In the genomic region with DNA sequence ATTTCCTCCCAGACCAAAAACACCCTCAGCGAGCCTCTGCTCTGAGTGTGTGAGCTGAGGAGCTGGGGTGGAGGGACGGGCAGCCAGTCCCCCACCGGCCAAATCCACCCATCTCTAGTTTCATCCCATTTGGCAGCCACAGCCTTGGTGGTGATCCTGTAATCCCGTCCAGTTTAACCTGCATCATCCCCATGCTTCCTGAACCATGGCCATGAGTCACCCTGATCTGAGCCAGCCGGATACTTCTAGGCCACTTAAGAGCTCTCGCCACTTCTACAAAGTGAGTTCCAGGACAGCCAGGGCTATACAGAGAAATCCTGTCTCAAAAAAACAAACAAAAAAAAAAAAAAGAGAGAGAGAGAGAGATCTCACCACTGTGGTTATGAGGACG, we compare ENCODE assay signal across 21 mouse cellular contexts. TPM values are rescaled to one million over a fixed set of nuclear protein-coding genes. Genes with fewer than 3 reads are reported as not detected.
DNase-seq lines count a peak whose midpoint lies in the region; ATAC-seq and TF ChIP-seq lines count a peak whose summit lies in the region.
"Had no signal": no experiment of that assay in that cellular context is flagged by ENCODE, and none has a peak within 500 bp of the region (broad histone marks: within the 10 kb centered on the region; RNA-seq: fewer than 3 reads in every experiment).

No protein-coding gene starts in this region.

- dilution Hi-C loops in CH12.LX (cut with MboI; ENCODE audit: extremely low pct_ligation_motif_present, extremely low pct_unique_long_range_greater_than_20kb, low sequenced_read_pairs) = no loop called here

- H3K4me2 ChIP-seq in lung, postnatal 0 days (replicated peaks; ENCODE audit: low read depth, low read length) = no peak overlapping the region
- H3K4me2 ChIP-seq in CH12.LX (ENCODE audit: insufficient read depth, low read depth, poor library complexity, severe bottlenecking) = 0 out of 2 replicates have a peak overlapping the region, but pooled peaks have one; percentile 17
- H3K4me2 ChIP-seq in midbrain, postnatal 0 days (ENCODE audit: low read depth, low read length, poor library complexity, severe bottlenecking) = no peak overlapping the region
- H3K4me2 ChIP-seq: embryonic facial prominence, embryonic 12.5 days; heart, embryonic 15.5 days; limb, embryonic 13.5 days; lung, embryonic 14.5 days had no signal

- H3K79me2 ChIP-seq in CH12.LX (replicated peaks; ENCODE audit: control insufficient read depth, extremely low read depth, insufficient read depth, poor library complexity, severe bottlenecking) = no peaks in the 10 kb centered on the region

- TF ChIP-seq CTCF in lung, postnatal 0 days (IDR thresholded peaks at IDR 0.05) = no peak
- TF ChIP-seq CTCF in CH12.LX (conservative IDR thresholded peaks at IDR 0.05 in 1 of 2, IDR thresholded peaks at IDR 0.05 in 1 of 2; ENCODE audit: low read depth in 2 of 2, low read length in 2 of 2) = no peak
- no peak for TF ChIP-seq CTCF in midbrain, postnatal 0 days (IDR thresholded peaks at IDR 0.05)

- WGBS in lung, postnatal 0 days = 46% methylated on average over 7 of the region's 7 CpGs
- 67% methylated on average over 7 of the region's 7 CpGs for WGBS in midbrain, postnatal 0 days

- TF ChIP-seq EP300 in lung, postnatal 0 days (IDR thresholded peaks at IDR 0.05) = no peak
- no peak for TF ChIP-seq EP300 in CH12.LX (IDR thresholded peaks at IDR 0.05; ENCODE audit: low read length)

- no peak overlapping the region for H3K27ac ChIP-seq in lung, postnatal 0 days (ENCODE audit: low read length)
- H3K27ac ChIP-seq in CH12.LX (ENCODE audit: insufficient read depth, low read depth) = peak overlapping the region; percentile 5; the same call in 1 of the 2 replicates
- H3K27ac ChIP-seq in midbrain, postnatal 0 days (ENCODE audit: low read depth, low read length) = no peak overlapping the region
- H3K27ac ChIP-seq: embryonic facial prominence, embryonic 12.5 days; heart, embryonic 15.5 days; hindbrain, postnatal 0 days; limb, embryonic 13.5 days had no signal

- peaks cover 21% of the 10 kb centered on the region; the same call in 1 of the 2 replicates for H3K4me1 ChIP-seq in lung, postnatal 0 days (ENCODE audit: insufficient read depth, low read depth, low read length)
- H3K4me1 ChIP-seq in CH12.LX (ENCODE audit: control insufficient read depth in 1 of 2, insufficient read depth in 2 of 2) = peaks cover 45 to 64% of the 10 kb centered on the region in 2 experiments
- no peaks in the 10 kb centered on the region for H3K4me1 ChIP-seq in midbrain, postnatal 0 days (ENCODE audit: insufficient read depth, low read length)

- TF ChIP-seq POLR2A in CH12.LX (IDR thresholded peaks at IDR 0.05; ENCODE audit: low read depth, low read length) = no peak

- H3K36me3 ChIP-seq in lung, postnatal 0 days (ENCODE audit: insufficient read depth, low read length) = no peaks in the 10 kb centered on the region
- H3K36me3 ChIP-seq in CH12.LX (replicated peaks in 1 of 2; ENCODE audit: control insufficient read depth in 1 of 2, insufficient read depth in 1 of 2, low read length in 1 of 2) = no peaks in the 10 kb centered on the region
- H3K36me3 ChIP-seq in midbrain, postnatal 0 days (ENCODE audit: insufficient read depth, low read length) = no peaks in the 10 kb centered on the region
- H3K36me3 ChIP-seq: embryonic facial prominence, embryonic 12.5 days; heart, embryonic 15.5 days; limb, embryonic 13.5 days had no signal

- peak; percentile 46 for ATAC-seq in lung, postnatal 0 days
- ATAC-seq in midbrain, postnatal 0 days (ENCODE audit: low FRiP score) = no peak
- ATAC-seq: forebrain, postnatal 0 days had no signal

- no peak for TF ChIP-seq RAD21 in CH12.LX (IDR thresholded peaks at IDR 0.05; ENCODE audit: low read depth, low read length)

- H3K9me3 ChIP-seq in lung, postnatal 0 days (ENCODE audit: low read length) = no peaks in the 10 kb centered on the region
- H3K9me3 ChIP-seq in CH12.LX (replicated peaks; ENCODE audit: low read length) = no peaks in the 10 kb centered on the region
- H3K9me3 ChIP-seq in midbrain, postnatal 0 days (ENCODE audit: low read length) = no peaks in the 10 kb centered on the region
- H3K9me3 ChIP-seq: embryonic facial prominence, embryonic 12.5 days; heart, embryonic 15.5 days; limb, embryonic 13.5 days had no signal

- no peak overlapping the region for H3K4me3 ChIP-seq in lung, postnatal 0 days (ENCODE audit: low read depth, low read length)
- no peak overlapping the region for H3K4me3 ChIP-seq in CH12.LX (replicated peaks in 1 of 3; ENCODE audit: low read depth in 2 of 3, low read length in 2 of 3, poor library complexity in 1 of 3)
- H3K4me3 ChIP-seq in midbrain, postnatal 0 days (ENCODE audit: low read depth, low read length) = no peak overlapping the region
- H3K4me3 ChIP-seq: embryonic facial prominence, embryonic 12.5 days; heart, adult 2 months; heart, embryonic 15.5 days; limb, embryonic 13.5 days had no signal

- no peaks in the 10 kb centered on the region for H3K27me3 ChIP-seq in lung, postnatal 0 days (replicated peaks; ENCODE audit: insufficient read depth, low read length)
- no peaks in the 10 kb centered on the region for H3K27me3 ChIP-seq in CH12.LX (replicated peaks)
- H3K27me3 ChIP-seq in midbrain, postnatal 0 days (ENCODE audit: insufficient read depth, low read length) = no peaks in the 10 kb centered on the region
- H3K27me3 ChIP-seq: embryonic facial prominence, embryonic 12.5 days; heart, embryonic 15.5 days; limb, embryonic 13.5 days had no signal

- peak; percentile 38 for DNase-seq in kidney, adult 9 months
- DNase-seq in kidney, postnatal 25 days = no peak
- peak; percentile 52 for DNase-seq in lung, postnatal 0 days (ENCODE audit: low spot score)
- DNase-seq in lung, postnatal 4 days = no peak
- DNase-seq in CH12.LX (ENCODE audit: extremely low read depth) = no peak
- peak; percentile 60 for DNase-seq in gonadal fat pad, adult 2 months (ENCODE audit: low read depth)
- no peak for DNase-seq in midbrain, postnatal 0 days (ENCODE audit: low spot score)
- no peak for DNase-seq in retina, embryonic 14.5 days (ENCODE audit: low spot score)
- DNase-seq: forebrain, postnatal 0 days; heart, adult 2 months; kidney, adult 18-20 months; lung, embryonic 14.5 days; right cerebral cortex, postnatal 25 days; thymus, postnatal 25 days had no signal

- in situ Hi-C loops in CH12.LX (cut with MboI; ENCODE audit: low pct_ligation_motif_present, low pct_unique_long_range_greater_than_20kb, low sequenced_read_pairs) = no loop called here

- H3K9ac ChIP-seq in lung, postnatal 0 days (replicated peaks; ENCODE audit: low read depth) = no peak overlapping the region
- H3K9ac ChIP-seq in CH12.LX (ENCODE audit: insufficient read depth, low read depth) = no peak overlapping the region
- no peak overlapping the region for H3K9ac ChIP-seq in midbrain, postnatal 0 days (replicated peaks; ENCODE audit: low read length, poor library complexity, severe bottlenecking)
- H3K9ac ChIP-seq: embryonic facial prominence, embryonic 12.5 days; forebrain, postnatal 0 days; heart, embryonic 15.5 days; limb, embryonic 13.5 days; lung, embryonic 14.5 days had no signal

TF ChIP-seq in CH12.LX, 34 proteins besides CTCF, POLR2A, EP300 and RAD21:
- TF ChIP-seq ZNF384 (IDR thresholded peaks at IDR 0.05; ENCODE audit: low read depth, low read length) (0 out of 2 replicates have a peak, but pooled peaks have one; percentile 28), ZKSCAN1 (IDR thresholded peaks at IDR 0.05; ENCODE audit: borderline replicate concordance, low read depth, low read length) (no peak), SIN3A (IDR thresholded peaks at IDR 0.05; ENCODE audit: low read length) (no peak)

RNA-seq across cellular contexts. Expression of gene Osgin1, which starts 5.6 kb away (rescaled TPM):
- polyA plus RNA-seq in lung, postnatal 0 days (2015; fragmentation: Nextera tagmentation; extraction: Ambion mirVana) = 9.7 and 14.0 TPM in 2 replicates
- total RNA-seq in CH12.LX (2012; rRNA removed) (0.46 and 0.47 TPM in 2 replicates), CH12.LX (2014; rRNA removed) (0.12 and 0.15 TPM in 2 replicates)
- polyA plus RNA-seq in CH12.LX (2012; ENCODE audit: insufficient read length, low read depth) = 2.9 and 3.0 TPM in 2 replicates
- 20.6 and 31.2 TPM in 2 replicates for polyA plus RNA-seq in gonadal fat pad, adult 2 months (2012; rRNA removed)
- total RNA-seq in midbrain, postnatal 0 days (2014; rRNA removed) = 0.38 TPM in 1 of 2 replicates, not detected in the other
- polyA plus RNA-seq in midbrain, postnatal 0 days (2015; fragmentation: Nextera tagmentation; extraction: Ambion mirVana) = 0.15 and 0.32 TPM in 2 replicates
- total RNA-seq: common myeloid progenitor, adult 5-6 weeks; forebrain, postnatal 0 days; hindbrain, postnatal 0 days; megakaryocyte-erythroid progenitor cell, adult 5-6 weeks had no signal

RNA-seq across cellular contexts. Expression of gene Necab2, which starts 18.2 kb away (rescaled TPM):
- 1.2 and 1.8 TPM in 2 replicates for polyA plus RNA-seq in lung, postnatal 0 days (2015; fragmentation: Nextera tagmentation; extraction: Ambion mirVana)
- total RNA-seq in CH12.LX (2012; rRNA removed) (not detected in 2 replicates), CH12.LX (2014; rRNA removed) (not detected in 2 replicates)
- polyA plus RNA-seq in CH12.LX (2012; ENCODE audit: insufficient read length, low read depth) = not detected in 2 replicates
- polyA plus RNA-seq in gonadal fat pad, adult 2 months (2012; rRNA removed) = 0.81 and 1.2 TPM in 2 replicates
- 106 and 119 TPM in 2 replicates for total RNA-seq in midbrain, postnatal 0 days (2014; rRNA removed)
- 76.6 and 84.6 TPM in 2 replicates for polyA plus RNA-seq in midbrain, postnatal 0 days (2015; fragmentation: Nextera tagmentation; extraction: Ambion mirVana)
- total RNA-seq: common myeloid progenitor, adult 5-6 weeks; heart, adult 2 months; hematopoietic stem cell, adult 5-6 weeks; megakaryocyte-erythroid progenitor cell, adult 5-6 weeks had no signal
- polyA plus RNA-seq: heart, adult 2 months had no signal

RNA-seq across cellular contexts. Expression of gene Mlycd, which starts 33.7 kb away (rescaled TPM):
- polyA plus RNA-seq in lung, postnatal 0 days (2015; fragmentation: Nextera tagmentation; extraction: Ambion mirVana) = 18.3 and 19.1 TPM in 2 replicates
- 8.7 and 12.3 TPM in 2 replicates for total RNA-seq in CH12.LX (2012; rRNA removed)
- total RNA-seq in CH12.LX (2014; rRNA removed) = 4.5 and 5.1 TPM in 2 replicates
- polyA plus RNA-seq in CH12.LX (2012; ENCODE audit: insufficient read length, low read depth) = 4.2 and 4.4 TPM in 2 replicates
- polyA plus RNA-seq in gonadal fat pad, adult 2 months (2012; rRNA removed) = 27.5 and 30.6 TPM in 2 replicates
- 27.0 and 32.1 TPM in 2 replicates for total RNA-seq in midbrain, postnatal 0 days (2014; rRNA removed)
- 19.0 and 20.6 TPM in 2 replicates for polyA plus RNA-seq in midbrain, postnatal 0 days (2015; fragmentation: Nextera tagmentation; extraction: Ambion mirVana)

Comparison
In these comparisons a context has a peak if more than half of its experiments do, and no peak if none do; other contexts are left out.
1. DNase-seq: peak in kidney, adult 9 months (single experiment), lung, postnatal 0 days (single experiment) and gonadal fat pad, adult 2 months (single experiment); none in kidney, postnatal 25 days (0 of 2), lung, postnatal 4 days (0 of 2), CH12.LX (single experiment), midbrain, postnatal 0 days (single experiment) and retina, embryonic 14.5 days (single experiment).
2. RNA of gene Necab2, which starts 18.2 kb away (polyA plus RNA-seq): 76.6 to 84.6 TPM in midbrain, postnatal 0 days; 1.2 to 1.8 TPM in lung, postnatal 0 days, 0.81 to 1.2 TPM in gonadal fat pad, adult 2 months and not detected in CH12.LX; every median in the first group is over 10 times any median in the second.